Mouse (Mus musculus) neural tube, embryonic 14.5 days (tissue): ENCODE results near the gene Itpripl1. TPM values are rescaled to one million over a fixed set of nuclear protein-coding genes. Genes with fewer than 3 reads are reported as not detected.
"Not testable (repeated sequence)": the region's sequence is repeated elsewhere in the genome, so short reads cannot be mapped to it uniquely, and the experiment has no call there.

ENCODE experiments used
- ATAC-seq: fragments of 200-750 bp; cut with Nextera tagmentation; 2 replicates; pipeline ENCODE4 v1.8.0; 2017; ENCODE audit warnings: low read depth, mild to moderate bottlenecking, moderate TSS enrichment, moderate library complexity
- H3K27ac ChIP-seq: fragments of 300-500 bp; sonication (generic); 2 replicates; pipeline ENCODE4 v1.5.1; 2014; ENCODE audit warnings: low read depth, mild to moderate bottlenecking, control low read depth, low read length, moderate library complexity, mixed read lengths
- H3K27me3 ChIP-seq: fragments of 300-500 bp; sonication (generic); 2 replicates; pipeline ENCODE4 v1.6.1; 2014; ENCODE audit warnings: low read length; ENCODE audit not compliant: control insufficient read depth, insufficient read depth
- H3K36me3 ChIP-seq: fragments of 300-500 bp; sonication (generic); 2 replicates; pipeline ENCODE4 v1.6.1; 2014; ENCODE audit warnings: low read length, mixed read lengths; ENCODE audit not compliant: control insufficient read depth, insufficient read depth
- H3K4me1 ChIP-seq: fragments of 300-500 bp; sonication (generic); 2 replicates; pipeline ENCODE4 v1.6.1; 2014; ENCODE audit warnings: low read length; ENCODE audit not compliant: control insufficient read depth, insufficient read depth
- H3K4me2 ChIP-seq: fragments of 300-500 bp; sonication (generic); 2 replicates; pipeline ENCODE4 v1.6.1; 2014; ENCODE audit warnings: mild to moderate bottlenecking, low read depth, low read length, control low read depth
- H3K4me3 ChIP-seq: fragments of 300-500 bp; sonication (generic); 2 replicates; pipeline ENCODE4 v1.5.1; 2014; ENCODE audit warnings: low read depth, low read length, control low read depth, mixed read lengths
- H3K9ac ChIP-seq: fragments of 300-500 bp; sonication (generic); replicated peaks from 2 replicates; pipeline ENCODE4 v1.6.1; 2014; ENCODE audit warnings: low read depth, mild to moderate bottlenecking, control low read depth, low read length, mixed read lengths
- H3K9me3 ChIP-seq: fragments of 300-500 bp; sonication (generic); 2 replicates; pipeline ENCODE4 v1.6.1; 2016; ENCODE audit warnings: low read length; ENCODE audit not compliant: control insufficient read depth
- WGBS: fragments of 180-500 bp; shearing (Covaris S2); extraction: QIAGEN DNeasy Blood & Tissue Kit; methylation state at CpG from one replicate; pipeline ENCODE4 v1.1.7; 2014; 5-methylcytosine and 5-hydroxymethylcytosine counted together
- polyA plus RNA-seq: library from polyadenylated mRNA; unstranded; fragments of >200 nt; fragmentation: Nextera tagmentation; extraction: Ambion mirVana; gene quantifications from 2 replicates; pipeline ENCODE4 v1.2.1, GENCODE M21; 2014

The Itpripl1 gene
- polyA plus RNA-seq: 9.0 and 12.1 TPM in 2 replicates

DNA sequence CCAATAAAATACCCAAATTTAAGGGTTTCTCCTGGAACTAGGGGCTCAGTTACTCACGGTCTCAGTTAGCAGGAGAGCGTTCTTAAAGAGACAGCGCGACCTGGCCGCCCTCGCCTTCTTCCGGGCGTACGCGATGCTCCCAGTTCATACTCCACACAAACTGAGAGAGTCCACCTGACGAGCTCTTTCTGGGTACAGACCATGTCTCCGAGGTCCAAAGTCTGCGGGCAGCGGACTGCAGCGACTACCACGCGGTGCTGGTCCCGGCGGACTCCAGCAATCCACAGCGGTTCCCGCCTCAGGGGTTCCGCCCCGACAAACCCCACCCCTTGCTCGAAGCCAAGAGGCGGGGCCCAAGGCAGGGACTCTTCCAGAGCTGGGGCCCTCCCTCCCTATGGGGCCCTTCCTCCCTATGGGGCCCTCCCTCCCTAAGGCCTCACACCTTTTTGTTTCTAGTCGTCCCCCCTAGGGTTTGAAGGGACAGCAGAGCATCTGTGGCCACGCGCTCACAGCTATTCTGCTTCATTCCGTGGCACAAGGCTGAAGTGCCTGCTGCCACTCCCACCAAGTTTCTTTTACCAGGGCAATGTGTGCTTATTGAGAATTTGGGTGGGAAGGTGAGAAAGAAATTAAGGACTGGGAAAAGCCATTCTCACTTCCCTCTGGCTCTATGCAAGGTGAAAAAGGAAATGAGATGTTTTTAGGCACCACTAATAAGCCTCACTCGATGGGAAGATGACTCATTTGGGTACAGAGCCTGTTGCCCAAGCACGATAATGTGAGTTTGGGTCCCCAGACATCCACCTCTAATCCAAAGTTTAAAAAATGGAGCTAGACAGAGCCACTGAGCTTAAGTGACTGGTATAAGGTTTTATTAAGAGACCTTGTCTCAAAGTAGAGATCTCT is at the start of gene Itpripl1:
Gene Itpripl1 (minus strand): TSS at position 285 of the 906 bp plus-strand sequence.
- H3K36me3 ChIP-seq: no peaks in the 10 kb centered on the region
- H3K27ac ChIP-seq: no peak within 1 kb of the TSS
- no peaks in the 10 kb centered on the region for H3K27me3 ChIP-seq
- ATAC-seq: peak; percentile 90
- peak within 1 kb of the TSS; percentile 57 for H3K4me3 ChIP-seq
- H3K9ac ChIP-seq: peak within 1 kb of the TSS; percentile 57
- peak within 1 kb of the TSS; percentile 94 for H3K4me2 ChIP-seq
- H3K9me3 ChIP-seq: no peaks in the 10 kb centered on the region
- H3K4me1 ChIP-seq: no peaks in the 10 kb centered on the region
- WGBS: 3% methylated on average over 31 of the region's 31 CpGs

DNA sequence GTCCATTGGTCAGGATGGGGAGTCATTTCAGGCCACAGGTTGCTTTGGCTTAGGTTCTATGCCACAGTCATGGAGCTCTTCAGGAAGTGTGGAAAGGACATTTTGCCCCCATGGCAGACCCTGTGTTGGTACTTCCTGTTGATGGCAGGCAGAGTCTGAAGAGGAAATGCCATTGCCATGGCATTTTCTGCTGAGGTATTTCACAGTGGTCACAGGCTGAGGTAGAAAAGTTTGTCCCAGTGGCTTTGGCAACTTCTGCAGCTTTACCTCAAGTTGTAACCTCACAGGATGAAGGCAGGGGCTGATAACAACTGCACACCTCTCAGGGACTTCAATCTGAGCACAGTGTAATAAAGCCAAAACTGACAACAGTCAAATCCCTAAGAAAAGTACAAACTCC is 46.3 kb upstream of the Itpripl1 start:
- no peaks in the 10 kb centered on the region for H3K4me1 ChIP-seq
- ATAC-seq: no peak
- no peaks in the 10 kb centered on the region for H3K36me3 ChIP-seq
- H3K27ac ChIP-seq: no peak overlapping the region
- no peaks in the 10 kb centered on the region for H3K27me3 ChIP-seq
- H3K9me3 ChIP-seq: no peaks in the 10 kb centered on the region
- no peak overlapping the region for H3K4me3 ChIP-seq
- H3K9ac ChIP-seq: no peak overlapping the region
- no peak overlapping the region for H3K4me2 ChIP-seq

DNA sequence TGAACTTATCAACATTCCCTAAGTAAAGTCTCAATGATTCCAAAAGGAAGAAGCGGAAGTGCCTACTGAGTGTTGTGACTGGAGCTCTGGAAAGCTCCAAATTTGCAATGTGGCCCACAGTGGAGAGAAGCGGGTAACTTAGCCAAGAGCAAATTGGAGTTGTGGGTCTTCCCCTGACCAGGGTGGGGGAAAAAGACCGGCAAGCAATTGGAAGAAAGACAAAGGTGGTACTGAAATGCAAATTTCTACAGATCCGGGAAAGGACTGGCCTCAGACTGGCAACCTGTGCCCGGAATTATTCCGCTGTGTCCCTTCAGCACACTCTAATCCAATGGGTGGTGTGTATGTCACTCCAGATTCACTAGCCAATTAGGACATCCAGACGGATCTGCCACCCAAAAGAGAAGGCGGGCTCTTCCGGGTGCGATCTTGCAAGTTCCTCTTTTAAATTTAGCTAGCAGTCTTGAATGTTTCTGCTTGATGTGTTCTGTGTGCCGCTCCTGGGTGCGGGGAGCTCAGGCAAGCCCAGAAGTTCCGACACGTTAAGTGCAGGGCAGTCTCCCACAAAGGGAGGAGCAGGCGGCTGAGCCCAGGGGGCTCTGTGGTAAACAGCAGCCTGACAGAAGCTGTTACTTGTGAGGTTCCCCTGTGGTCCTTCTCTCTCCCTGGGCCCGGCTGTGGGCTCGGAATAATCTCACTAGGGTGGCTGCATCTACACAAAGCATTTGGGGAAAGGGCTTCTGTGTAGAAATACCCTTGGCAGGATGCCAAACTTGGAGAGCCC is 39.5 kb upstream of the Itpripl1 start:
- Histone ChIP-seq H3K27me3 (no peaks in the 10 kb centered on the region), H3K4me3 (peak overlapping the region; percentile 36), H3K9me3 (no peaks in the 10 kb centered on the region), H3K36me3 (no peaks in the 10 kb centered on the region), H3K4me2 (peak overlapping the region; percentile 47), H3K9ac (peak overlapping the region; percentile 41), H3K27ac (peak overlapping the region; percentile 35), H3K4me1 (no peaks in the 10 kb centered on the region; the same call in 1 of the 2 replicates)
- WGBS: 3% methylated on average over 17 of the region's 17 CpGs
- peak; percentile 100 for ATAC-seq

DNA sequence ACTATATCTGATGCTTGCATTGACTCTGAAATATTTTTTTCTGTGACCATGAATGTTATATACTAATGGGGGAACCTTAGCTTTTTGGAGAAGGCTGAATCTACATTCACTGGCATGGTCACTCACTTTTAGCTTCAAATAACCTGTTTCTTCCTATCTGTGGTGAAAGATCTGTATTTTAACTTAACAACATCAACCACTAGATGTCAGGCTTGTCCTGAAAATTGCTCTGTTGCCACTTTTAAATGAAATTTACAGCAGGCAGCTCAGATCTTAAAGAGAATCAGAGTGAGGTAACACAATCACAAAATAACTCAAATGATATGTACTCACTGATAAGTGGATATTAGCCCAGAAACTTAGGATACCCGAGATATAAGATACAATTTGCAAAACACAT is 23.0 kb upstream of the Itpripl1 start:
- H3K27ac ChIP-seq, H3K4me2 ChIP-seq, H3K4me1 ChIP-seq, H3K9ac ChIP-seq, H3K27me3 ChIP-seq, H3K36me3 ChIP-seq, ATAC-seq, H3K4me3 ChIP-seq, H3K9me3 ChIP-seq: not testable (repeated sequence)
- 5% methylated on average over 1 of the region's 1 CpGs for WGBS

DNA sequence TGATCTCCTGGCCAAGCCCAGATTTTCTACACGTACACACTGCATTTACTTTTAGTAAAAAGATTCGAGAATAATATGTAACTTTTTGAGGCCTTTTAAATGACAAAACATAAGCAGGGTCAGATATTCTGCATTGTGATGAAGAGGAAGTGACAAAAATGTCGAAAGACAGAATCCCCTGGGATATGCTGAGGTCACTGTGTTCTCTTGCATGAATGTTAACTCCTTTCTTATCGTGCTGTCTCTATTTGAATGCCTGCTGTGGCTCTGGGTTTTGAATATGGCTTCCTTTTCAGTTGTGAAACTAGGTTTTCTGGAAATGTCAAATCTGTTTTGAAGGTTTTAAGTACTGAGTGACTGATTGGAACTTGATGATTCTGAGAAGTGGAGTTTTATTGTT is 22.4 kb upstream of the Itpripl1 start:
- Histone ChIP-seq H3K27me3 (no peaks in the 10 kb centered on the region), H3K36me3 (no peaks in the 10 kb centered on the region), H3K27ac (no peak overlapping the region), H3K9me3 (no peaks in the 10 kb centered on the region), H3K4me1 (no peaks in the 10 kb centered on the region), H3K9ac (no peak overlapping the region), H3K4me2 (no peak overlapping the region), H3K4me3 (no peak overlapping the region)
- ATAC-seq: no peak
- 64% methylated on average over 4 of the region's 4 CpGs for WGBS

DNA sequence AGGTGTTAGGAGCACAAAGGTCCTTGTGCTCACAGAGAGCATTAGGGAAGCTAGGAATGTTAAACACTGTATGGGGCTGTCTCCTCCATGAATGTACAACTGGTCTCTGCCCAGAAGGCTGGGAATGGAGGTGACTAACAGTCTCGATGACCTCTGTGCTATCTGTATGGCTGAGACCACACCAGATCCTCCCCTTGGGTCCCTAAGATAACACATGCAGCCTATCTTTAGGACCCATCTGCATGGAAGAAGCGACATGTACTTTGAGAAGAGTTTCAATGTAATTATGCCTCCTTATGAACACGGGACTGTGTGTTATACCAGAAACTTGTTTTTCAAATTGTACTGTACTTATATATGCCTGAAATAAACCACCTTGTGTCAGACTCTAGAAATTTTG is 2.5 kb upstream of the Itpripl1 start:
- H3K36me3 ChIP-seq: no peaks in the 10 kb centered on the region
- 97% methylated on average over 3 of the region's 3 CpGs for WGBS
- no peak overlapping the region for H3K9ac ChIP-seq
- no peaks in the 10 kb centered on the region for H3K9me3 ChIP-seq
- no peaks in the 10 kb centered on the region for H3K27me3 ChIP-seq
- H3K4me3 ChIP-seq: no peak overlapping the region
- no peak overlapping the region for H3K27ac ChIP-seq
- no peak overlapping the region for H3K4me2 ChIP-seq
- no peak for ATAC-seq
- no peaks in the 10 kb centered on the region for H3K4me1 ChIP-seq

DNA sequence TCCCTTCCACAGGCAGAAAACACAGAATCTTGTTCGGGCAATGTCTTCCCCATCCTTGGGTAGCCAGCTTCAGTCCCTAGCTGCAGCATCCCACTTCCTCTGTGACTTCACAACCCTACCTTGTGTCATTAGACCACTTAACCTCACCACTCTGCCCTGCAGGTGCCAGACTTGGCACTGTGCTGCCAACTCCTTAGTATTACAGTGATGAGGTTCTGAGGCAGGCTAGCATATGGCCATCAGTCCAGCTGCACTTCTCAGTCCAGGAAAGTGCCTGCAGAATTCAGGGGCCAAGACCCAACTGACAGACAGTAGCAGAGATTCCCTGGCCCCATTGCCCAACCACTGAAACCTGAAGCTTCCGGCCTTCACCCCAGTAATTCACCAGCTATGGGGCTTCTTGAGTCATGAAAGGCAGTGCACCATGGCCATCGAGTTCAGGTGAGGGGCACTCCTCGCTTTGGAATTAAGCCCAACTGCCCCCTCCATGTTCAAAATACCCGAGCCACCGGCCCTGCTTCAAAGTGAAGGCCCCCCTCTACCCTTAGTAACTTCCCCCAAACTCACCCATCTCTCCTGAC is 575 bp downstream of the Itpripl1 start:
- WGBS: 17% methylated on average over 6 of the region's 6 CpGs

DNA sequence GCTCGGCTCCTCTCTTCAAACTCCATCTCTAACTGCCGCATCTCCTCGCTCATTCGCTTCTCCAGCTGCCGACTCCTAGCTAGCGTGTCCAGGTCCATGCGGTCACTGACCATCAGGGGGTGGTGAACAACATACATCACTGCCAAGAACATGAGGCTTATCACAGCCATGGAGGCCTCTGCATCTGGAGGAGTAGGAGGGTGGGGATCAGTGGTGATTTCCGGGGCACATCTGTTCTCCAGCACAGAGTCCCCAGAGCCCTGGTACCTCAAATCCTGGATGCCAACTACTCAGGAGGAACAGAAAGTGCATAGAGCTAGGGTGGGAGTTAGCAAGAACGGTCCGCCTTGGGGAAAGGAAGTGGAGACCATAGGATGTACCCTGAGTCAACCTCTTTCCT is 1.2 kb downstream of the Itpripl1 start:
- no peak overlapping the region for H3K9ac ChIP-seq
- no peaks in the 10 kb centered on the region for H3K9me3 ChIP-seq
- WGBS: 83% methylated on average over 10 of the region's 10 CpGs
- no peak for ATAC-seq
- no peak overlapping the region for H3K4me3 ChIP-seq
- H3K4me1 ChIP-seq: no peaks in the 10 kb centered on the region
- H3K4me2 ChIP-seq: no peak overlapping the region; the same call in 1 of the 2 replicates
- no peak overlapping the region for H3K27ac ChIP-seq
- H3K27me3 ChIP-seq: no peaks in the 10 kb centered on the region
- H3K36me3 ChIP-seq: no peaks in the 10 kb centered on the region

More for the DNA sequence above, 575 bp downstream of the Itpripl1 start:
- peak; percentile 44; the same call in 1 of the 2 replicates for ATAC-seq
- peak overlapping the region; percentile 94 for H3K4me2 ChIP-seq
- H3K36me3 ChIP-seq: no peaks in the 10 kb centered on the region
- no peaks in the 10 kb centered on the region for H3K4me1 ChIP-seq
- no peaks in the 10 kb centered on the region for H3K9me3 ChIP-seq
- no peaks in the 10 kb centered on the region for H3K27me3 ChIP-seq
- peak overlapping the region; percentile 57 for H3K9ac ChIP-seq
- H3K27ac ChIP-seq: no peak overlapping the region
- peak overlapping the region; percentile 57 for H3K4me3 ChIP-seq
